Mouse (Mus musculus) olfactory bulb, adult 2 months (tissue): ENCODE measurements around the gene Plekhg1. TPM values are rescaled to one million over a fixed set of nuclear protein-coding genes. Genes with fewer than 3 reads are reported as not detected.

Experiments
- H3K27ac ChIP-seq: fragments of 200-500 bp; 2 replicates; pipeline ENCODE4 v1.5.1; 2012; ENCODE audit warnings: low read depth, low read length; ENCODE audit not compliant: insufficient read depth
- H3K4me1 ChIP-seq: fragments of 200-500 bp; 2 replicates; pipeline ENCODE4 v1.6.1; 2012; ENCODE audit warnings: low read length; ENCODE audit not compliant: control insufficient read depth, insufficient read depth
- H3K4me3 ChIP-seq: fragments of 200-500 bp; 2 replicates; pipeline ENCODE4 v1.5.1; 2012; ENCODE audit warnings: mild to moderate bottlenecking, low read depth, low read length, moderate library complexity; ENCODE audit not compliant: insufficient read depth
- CTCF ChIP-seq: fragments of 200-500 bp; IDR thresholded peaks from 2 replicates; pipeline ENCODE4 v1.5.1; 2012; ENCODE audit warnings: low read depth, mild to moderate bottlenecking, low read length, moderate library complexity; ENCODE audit not compliant: insufficient read depth
- POLR2A ChIP-seq: fragments of 200-500 bp; IDR thresholded peaks from 2 replicates; pipeline ENCODE4 v1.6.1; 2012; ENCODE audit warnings: mild to moderate bottlenecking, low read depth, low read length, moderate library complexity; ENCODE audit not compliant: insufficient read depth
- WGBS: fragments of 180-500 bp; shearing (Covaris S2); methylation state at CpG from one replicate; pipeline ENCODE4 v1.1.7; 2018; 5-methylcytosine and 5-hydroxymethylcytosine counted together
- polyA plus RNA-seq: library from polyadenylated mRNA; stranded (reverse); fragments of >200 nt; gene quantifications from 2 replicates; pipeline ENCODE4 v1.2.4, GENCODE M21; 2012; ENCODE audit warnings: low replicate concordance; ENCODE audit not compliant: missing spikeins, insufficient read depth, insufficient read length

Gene Plekhg1
- not detected in 2 replicates for polyA plus RNA-seq

DNA sequence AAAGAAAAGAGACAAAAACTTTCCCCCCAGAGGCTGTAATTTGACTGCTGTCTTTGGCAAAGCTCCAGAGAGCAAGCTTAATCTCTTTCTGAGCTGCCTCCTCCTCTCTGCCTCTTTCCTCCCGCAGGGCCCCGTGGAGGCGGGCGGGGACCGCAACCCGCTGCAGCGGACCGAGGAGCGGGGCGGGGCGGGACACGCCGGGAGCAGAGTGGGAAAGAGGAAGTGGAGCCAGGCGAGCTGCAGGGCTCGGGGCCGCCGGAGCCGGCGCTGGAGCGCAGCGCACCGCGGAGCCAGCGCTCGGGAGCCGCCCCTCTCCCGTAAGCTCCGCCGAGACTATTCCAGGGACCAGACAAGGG lies at the start of gene Plekhg1:
Gene Plekhg1 (plus strand): TSS at position 217 of the 356 bp plus-strand sequence.
- no peak within 1 kb of the TSS for H3K27ac ChIP-seq
- 2% methylated on average over 28 of the region's 29 CpGs for whole genome bisulfite sequencing
- H3K4me3 ChIP-seq: peak within 1 kb of the TSS; percentile 56
- H3K4me1 ChIP-seq: peaks cover 4% of the 10 kb centered on the region; the same call in 1 of the 2 replicates
- peak; percentile 28; the same call in 1 of the 2 replicates for TF ChIP-seq CTCF
- no peak for TF ChIP-seq POLR2A

- Histone ChIP-seq H3K4me3 (no peak overlapping the region), H3K27ac (no peak overlapping the region), H3K4me1 (0 out of 2 replicates have a peak, but pooled peaks cover 2% of the 10 kb centered on the region)
- WGBS: 95% methylated on average over 1 of the region's 1 CpGs
- TF ChIP-seq CTCF: no peak
- no peak for TF ChIP-seq POLR2A
These were observed 47.4 kb upstream of the Plekhg1 start for GRCm38 (mm10) chr10:3692791-3693190.

DNA sequence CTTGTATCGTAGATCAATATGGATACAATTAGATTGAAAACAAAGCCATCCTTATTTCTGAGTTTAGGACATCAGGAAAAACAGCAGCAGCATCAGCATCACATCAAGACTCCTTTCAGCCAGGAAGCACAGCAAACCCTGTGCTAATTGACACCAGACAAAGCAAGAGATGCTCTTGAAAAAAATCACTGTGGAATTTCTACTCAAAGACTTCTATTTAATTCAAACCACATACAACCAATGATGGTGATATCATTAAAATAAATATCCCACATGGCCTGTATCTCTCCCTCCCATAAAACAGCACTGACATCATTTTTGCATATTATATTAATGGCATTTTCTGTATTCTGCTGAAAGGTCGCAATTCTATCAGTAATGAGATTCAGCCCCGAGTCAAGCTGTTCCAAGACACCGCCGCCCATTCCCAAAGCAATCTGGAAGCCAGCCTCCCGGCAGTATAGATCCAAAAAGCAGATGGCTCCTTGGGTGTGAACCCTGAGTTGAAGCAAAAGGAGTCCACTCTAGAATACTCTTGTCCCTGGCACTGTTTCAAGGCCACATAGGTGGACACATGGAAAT lies 46.4 kb upstream of the Plekhg1 start:
- WGBS: 76% methylated on average over 6 of the region's 6 CpGs
- TF ChIP-seq POLR2A (no peak), CTCF (no peak)
- H3K4me1 ChIP-seq: 0 out of 2 replicates have a peak, but pooled peaks cover 2% of the 10 kb centered on the region
- no peak overlapping the region for H3K4me3 ChIP-seq
- H3K27ac ChIP-seq: no peak overlapping the region

- WGBS: 42% methylated on average over 5 of the region's 5 CpGs
- Histone ChIP-seq H3K4me1 (0 out of 2 replicates have a peak, but pooled peaks cover 2% of the 10 kb centered on the region), H3K4me3 (no peak overlapping the region), H3K27ac (no peak overlapping the region)
- no peak for TF ChIP-seq POLR2A
- no peak for TF ChIP-seq CTCF
These were observed 44.7 kb upstream of the Plekhg1 start for GRCm38 (mm10) chr10:3695332-3695905.

DNA sequence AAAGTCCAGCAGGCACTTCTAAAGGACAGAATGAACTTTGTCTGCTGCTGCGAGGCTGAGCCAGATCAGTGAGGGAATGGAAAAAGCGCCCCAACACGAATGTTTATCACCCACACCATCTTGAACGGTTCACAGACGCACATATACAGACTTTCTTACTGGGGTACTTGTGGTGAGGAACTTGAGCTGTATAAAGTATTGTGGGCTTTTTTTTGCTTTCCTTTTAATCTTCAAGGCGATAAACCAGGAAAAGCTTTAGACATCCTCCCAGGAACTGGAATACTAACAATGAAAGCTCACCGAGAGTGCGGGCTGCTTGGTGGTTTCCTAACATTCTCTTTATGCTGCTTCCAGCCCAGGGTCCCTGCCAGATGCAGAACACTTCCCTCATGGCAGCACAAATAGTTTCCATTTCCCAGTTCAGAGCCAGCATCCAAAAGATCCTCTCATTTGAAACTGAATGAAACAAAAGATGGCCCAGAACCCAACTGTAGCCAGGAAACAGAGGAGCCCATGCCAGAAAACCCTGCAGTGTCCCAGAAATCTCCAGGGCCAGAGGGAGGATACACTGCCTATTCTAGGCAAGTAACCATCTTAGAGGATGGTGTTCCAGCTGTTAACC lies 43.3 kb upstream of the Plekhg1 start:
- Histone ChIP-seq H3K4me1 (0 out of 2 replicates have a peak, but pooled peaks cover 2% of the 10 kb centered on the region), H3K27ac (no peak overlapping the region), H3K4me3 (no peak overlapping the region)
- TF ChIP-seq POLR2A: no peak
- 34% methylated on average over 8 of the region's 8 CpGs for WGBS

- 83% methylated on average over 5 of the region's 5 CpGs for WGBS
- no peak for TF ChIP-seq CTCF
- TF ChIP-seq POLR2A: no peak
- no peak overlapping the region for H3K27ac ChIP-seq
- H3K4me1 ChIP-seq: 0 out of 2 replicates have a peak, but pooled peaks cover 2% of the 10 kb centered on the region
- H3K4me3 ChIP-seq: no peak overlapping the region
These were observed 42.7 kb upstream of the Plekhg1 start for GRCm38 (mm10) chr10:3697500-3697899.

GRCm38 (mm10) chr10:3700225-3701073 lies 39.7 kb upstream of the Plekhg1 start:
- 81% methylated on average over 12 of the region's 12 CpGs for WGBS
- H3K4me1 ChIP-seq: 0 out of 2 replicates have a peak, but pooled peaks cover 2% of the 10 kb centered on the region
- TF ChIP-seq CTCF (no peak), POLR2A (no peak)
- H3K27ac ChIP-seq: no peak overlapping the region
- H3K4me3 ChIP-seq: no peak overlapping the region

DNA sequence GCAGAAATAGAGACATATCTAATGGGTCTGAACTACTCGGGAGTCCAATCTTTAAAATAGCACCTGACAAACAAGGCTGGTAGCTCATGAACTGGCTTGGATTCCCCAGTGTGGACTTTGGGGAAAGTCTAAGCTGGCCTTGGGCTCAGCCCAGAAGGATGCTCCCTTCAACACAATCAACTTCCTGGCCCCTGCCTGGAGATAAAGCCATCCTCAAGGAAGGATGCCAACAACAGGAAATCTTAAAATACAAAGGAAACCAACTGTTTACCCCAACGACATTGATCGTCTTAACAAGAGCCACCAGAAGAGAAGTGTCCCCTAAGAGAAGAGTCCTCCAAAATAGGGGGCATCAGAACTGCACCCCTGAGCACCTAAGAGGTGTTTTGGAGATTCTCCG lies 38.3 kb upstream of the Plekhg1 start:
- no peak overlapping the region for H3K4me3 ChIP-seq
- no peak overlapping the region for H3K27ac ChIP-seq
- TF ChIP-seq CTCF (no peak), POLR2A (no peak)
- 95% methylated on average over 4 of the region's 4 CpGs for WGBS
- H3K4me1 ChIP-seq: no peaks in the 10 kb centered on the region
